Mouse (Mus musculus) stomach, postnatal 0 days (tissue): ENCODE data around the gene Myt1l. TPM values are rescaled to one million over a fixed set of nuclear protein-coding genes. Genes with fewer than 3 reads are reported as not detected.

Experiments used
- ATAC-seq: fragments of 200-750 bp; cut with Nextera tagmentation; 2 replicates; pipeline ENCODE4 v1.8.0; 2017; ENCODE audit not compliant: low FRiP score, low TSS enrichment
- DNase-seq: peaks from one replicate; pipeline ENCODE4 v3.0.0-alpha.2; 2016; ENCODE audit warnings: low spot score
- H3K27ac ChIP-seq: fragments of 300-500 bp; sonication (generic); replicated peaks from 2 replicates; pipeline ENCODE4 v1.5.1; 2014; ENCODE audit warnings: mild to moderate bottlenecking, control low read depth
- H3K27me3 ChIP-seq: fragments of 300-500 bp; sonication (generic); 2 replicates; pipeline ENCODE4 v1.6.1; 2014; ENCODE audit warnings: low read length; ENCODE audit not compliant: control insufficient read depth, insufficient read depth
- H3K36me3 ChIP-seq: fragments of 300-500 bp; sonication (generic); 2 replicates; pipeline ENCODE4 v1.6.1; 2014; ENCODE audit warnings: low read length, mixed read lengths; ENCODE audit not compliant: control insufficient read depth, insufficient read depth
- H3K4me1 ChIP-seq: fragments of 300-500 bp; sonication (generic); replicated peaks from 2 replicates; pipeline ENCODE4 v1.6.1; 2014; ENCODE audit warnings: antibody characterized with exemption; ENCODE audit not compliant: control insufficient read depth, insufficient read depth
- H3K4me2 ChIP-seq: fragments of 300-500 bp; sonication (generic); replicated peaks from 2 replicates; pipeline ENCODE4 v1.6.1; 2014; ENCODE audit warnings: low read depth, mild to moderate bottlenecking, control low read depth, moderate library complexity
- H3K4me3 ChIP-seq: fragments of 300-500 bp; sonication (generic); 2 replicates; pipeline ENCODE4 v1.5.1; 2014; ENCODE audit warnings: low read depth, low read length, control low read depth
- H3K9ac ChIP-seq: fragments of 300-500 bp; sonication (generic); 2 replicates; pipeline ENCODE4 v1.6.1; 2014; ENCODE audit warnings: mild to moderate bottlenecking, low read length, control low read depth, mixed read lengths
- H3K9me3 ChIP-seq: fragments of 300-500 bp; sonication (generic); 2 replicates; pipeline ENCODE4 v1.6.1; 2016; ENCODE audit warnings: low read length; ENCODE audit not compliant: control insufficient read depth
- CTCF ChIP-seq: IDR thresholded peaks from 2 replicates; pipeline ENCODE4 v1.5.1; 2016; ENCODE audit warnings: antibody characterized with exemption, low read depth, mild to moderate bottlenecking, moderate library complexity
- EP300 ChIP-seq: optimal IDR thresholded peaks from 2 replicates; pipeline ENCODE3; 2016; ENCODE audit warnings: antibody characterized with exemption
- WGBS: fragments of 180-500 bp; shearing (Covaris S2); extraction: QIAGEN DNeasy Blood & Tissue Kit; methylation state at CpG from one replicate; pipeline ENCODE4 v1.1.7; 2014; 5-methylcytosine and 5-hydroxymethylcytosine counted together
- polyA plus RNA-seq: library from polyadenylated mRNA; unstranded; fragments of >200 nt; fragmentation: Nextera tagmentation; extraction: Ambion mirVana; gene quantifications from 2 replicates; pipeline ENCODE4 v1.2.1, GENCODE M21; 2015

Myt1l gene
- polyA plus RNA-seq, 1 experiment from 2014 or later, result 0.76 TPM

DNA sequence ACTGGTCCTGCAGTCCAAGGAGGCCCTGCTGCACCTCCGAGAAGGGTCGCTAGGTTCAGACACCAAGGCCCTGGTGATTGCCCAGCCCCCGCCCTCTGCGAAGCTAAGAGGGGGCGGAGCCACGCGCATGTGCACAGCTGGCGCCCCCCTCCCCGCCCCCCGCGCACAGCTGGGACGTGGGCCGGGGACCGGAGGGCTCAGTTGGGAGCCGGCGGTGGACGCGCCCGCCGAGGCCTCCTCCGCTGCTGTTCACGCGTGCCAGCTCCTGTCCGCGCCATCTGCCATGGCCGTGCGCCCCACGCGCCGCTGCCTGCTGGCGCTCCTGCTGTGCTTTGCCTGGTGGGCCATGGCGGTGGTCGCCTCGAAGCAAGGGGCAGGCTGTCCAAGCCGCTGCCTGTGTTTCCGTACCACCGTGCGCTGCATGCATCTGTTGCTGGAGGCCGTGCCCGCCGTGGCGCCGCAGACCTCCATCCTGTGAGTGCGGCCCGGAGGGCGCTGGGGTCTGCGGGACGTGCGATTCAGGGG is 409.7 kb downstream of the Myt1l start:
- H3K4me2 ChIP-seq, result peak overlapping the region; percentile 76
- TF ChIP-seq EP300 (no peak), CTCF (no peak)
- under 1% methylated on average over 41 of the region's 49 CpGs for WGBS
- DNase-seq, result peak; percentile 55
- peak overlapping the region; percentile 91 for H3K27ac ChIP-seq
- H3K4me1 ChIP-seq, result no peaks in the 10 kb centered on the region
- no peaks in the 10 kb centered on the region for H3K27me3 ChIP-seq
- no peaks in the 10 kb centered on the region for H3K36me3 ChIP-seq
- no peaks in the 10 kb centered on the region for H3K9me3 ChIP-seq
- peak overlapping the region; percentile 69 for H3K4me3 ChIP-seq
- ATAC-seq, result peak; percentile 73; the same call in 1 of the 2 replicates
- H3K9ac ChIP-seq, result peak overlapping the region; percentile 80

DNA sequence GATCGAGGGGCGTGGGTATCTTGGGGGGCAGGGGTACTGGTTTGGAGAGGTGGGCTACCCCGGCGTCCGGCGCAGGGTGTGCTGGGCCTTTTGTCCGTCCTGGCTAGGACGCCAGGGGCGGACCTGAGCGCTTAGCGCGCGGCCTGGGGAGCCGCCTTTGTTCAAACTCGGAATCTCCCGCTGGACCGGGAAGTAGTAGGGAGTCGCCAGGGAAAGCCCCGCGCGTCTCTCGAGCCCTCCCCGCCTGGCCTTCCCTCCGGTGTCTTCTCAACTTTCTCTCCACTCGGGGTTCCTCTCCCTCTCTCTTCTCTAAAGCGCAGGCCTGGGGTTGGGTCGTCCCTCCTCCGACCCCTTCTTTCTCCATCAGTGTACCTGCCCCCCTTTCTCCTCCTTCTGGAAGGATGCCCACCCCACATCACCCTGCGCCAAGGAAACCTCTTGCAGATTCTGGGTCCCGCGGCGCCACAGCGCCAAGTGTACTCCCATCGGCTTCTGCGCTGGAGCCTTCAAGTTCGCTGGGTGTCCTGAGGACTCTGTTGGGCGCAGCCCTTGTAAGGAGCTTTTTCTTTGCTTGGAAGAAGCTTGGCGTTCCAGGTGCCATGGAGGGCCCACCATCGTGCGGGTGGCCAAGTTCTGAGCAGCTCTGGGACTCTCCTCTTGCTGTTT is 410.3 kb downstream of the Myt1l start:
- H3K9me3 ChIP-seq, result no peaks in the 10 kb centered on the region
- H3K9ac ChIP-seq, result peak overlapping the region; percentile 80
- ATAC-seq (peak; percentile 80), DNase-seq (peak; percentile 64)
- TF ChIP-seq EP300 (no peak), CTCF (peak; percentile 43)
- H3K4me3 ChIP-seq, result peak overlapping the region; percentile 69
- H3K4me1 ChIP-seq, result no peaks in the 10 kb centered on the region
- under 1% methylated on average over 40 of the region's 40 CpGs for WGBS
- no peaks in the 10 kb centered on the region for H3K27me3 ChIP-seq
- peak overlapping the region; percentile 76 for H3K4me2 ChIP-seq
- H3K27ac ChIP-seq, result peak overlapping the region; percentile 91
- no peaks in the 10 kb centered on the region for H3K36me3 ChIP-seq

DNA sequence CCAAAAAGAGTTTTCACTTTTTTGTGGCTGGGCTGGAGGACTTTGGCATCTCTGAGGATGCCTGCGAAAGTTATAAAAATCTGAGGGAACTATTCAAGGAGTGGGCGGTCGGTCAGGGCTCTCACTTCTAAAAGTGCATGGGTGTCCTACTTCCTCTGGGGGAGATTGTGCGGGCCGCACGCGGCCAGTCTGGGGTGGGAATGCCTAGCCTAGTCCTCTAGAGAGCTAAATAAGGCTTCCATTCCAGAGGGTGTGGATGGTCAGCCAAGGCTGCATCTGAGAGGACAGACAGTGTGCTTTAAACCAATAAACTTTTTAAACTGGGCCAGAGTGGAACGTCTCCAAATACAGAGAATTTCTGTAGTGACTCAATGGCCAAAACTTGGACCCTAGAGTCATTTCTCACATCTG is 411.1 kb downstream of the Myt1l start:
- H3K4me1 ChIP-seq, result no peaks in the 10 kb centered on the region
- H3K27ac ChIP-seq, result peak overlapping the region; percentile 91
- H3K36me3 ChIP-seq, result no peaks in the 10 kb centered on the region
- H3K27me3 ChIP-seq, result no peaks in the 10 kb centered on the region
- H3K9ac ChIP-seq, result peak overlapping the region; percentile 80
- no peaks in the 10 kb centered on the region for H3K9me3 ChIP-seq
- peak overlapping the region; percentile 76 for H3K4me2 ChIP-seq
- ATAC-seq (no peak), DNase-seq (no peak)
- 27% methylated on average over 8 of the region's 8 CpGs for WGBS
- peak overlapping the region; percentile 69 for H3K4me3 ChIP-seq
- TF ChIP-seq EP300 (no peak), CTCF (no peak)

DNA sequence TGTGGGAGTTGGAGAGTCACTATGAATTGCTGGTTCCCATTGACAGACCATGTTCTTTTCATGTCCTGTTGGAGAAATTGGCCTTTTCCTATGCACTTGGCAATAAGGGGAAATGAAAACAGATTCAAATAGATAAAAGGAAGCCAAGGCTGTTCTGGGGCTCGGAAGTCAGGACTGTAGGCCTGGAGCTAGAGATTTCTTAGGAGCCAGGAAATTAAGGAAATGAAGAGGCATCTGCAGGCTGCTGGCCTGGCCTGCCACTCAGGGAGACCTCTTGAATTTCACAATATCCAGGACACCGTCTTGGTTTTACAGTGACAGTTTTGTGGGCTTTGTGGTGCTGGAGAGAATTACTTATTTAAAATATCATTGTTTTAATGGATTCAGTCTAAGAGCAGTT is 414.3 kb downstream of the Myt1l start:
- Histone ChIP-seq H3K27ac (no peak overlapping the region), H3K4me2 (no peak overlapping the region), H3K27me3 (no peaks in the 10 kb centered on the region), H3K4me1 (no peaks in the 10 kb centered on the region), H3K9me3 (no peaks in the 10 kb centered on the region), H3K4me3 (no peak overlapping the region), H3K9ac (no peak overlapping the region), H3K36me3 (no peaks in the 10 kb centered on the region)
- no peak for DNase-seq
- no peak for TF ChIP-seq CTCF
- TF ChIP-seq EP300, result no peak
- no peak for ATAC-seq
- 75% methylated on average over 2 of the region's 2 CpGs for WGBS

DNA sequence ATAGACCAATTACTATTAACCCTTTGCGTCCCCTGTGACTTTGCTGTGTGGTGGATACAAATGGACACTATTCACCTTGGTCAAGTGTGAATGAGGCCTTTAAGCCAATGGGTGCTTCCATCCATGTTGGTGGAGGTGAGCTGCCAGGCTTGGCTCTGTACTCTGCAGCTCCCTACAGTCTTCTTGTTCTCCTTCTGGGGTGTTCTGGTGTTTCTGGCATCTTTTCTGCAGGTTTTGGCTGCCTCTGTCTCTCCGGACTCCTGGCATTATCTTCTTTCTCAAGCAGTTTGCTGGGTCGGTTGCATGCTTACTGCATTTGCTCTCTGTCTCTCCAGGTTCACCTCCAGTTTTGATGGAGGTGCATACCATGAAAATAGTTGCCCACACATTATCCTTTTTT is 416.5 kb downstream of the Myt1l start:
- DNase-seq (no peak), ATAC-seq (no peak)
- WGBS, result 78% methylated on average over 3 of the region's 3 CpGs
- Histone ChIP-seq H3K4me3 (no peak overlapping the region), H3K4me1 (no peaks in the 10 kb centered on the region), H3K9ac (no peak overlapping the region), H3K27ac (no peak overlapping the region), H3K4me2 (no peak overlapping the region), H3K36me3 (no peaks in the 10 kb centered on the region), H3K9me3 (no peaks in the 10 kb centered on the region), H3K27me3 (no peaks in the 10 kb centered on the region)
- no peak for TF ChIP-seq EP300
- no peak for TF ChIP-seq CTCF

DNA sequence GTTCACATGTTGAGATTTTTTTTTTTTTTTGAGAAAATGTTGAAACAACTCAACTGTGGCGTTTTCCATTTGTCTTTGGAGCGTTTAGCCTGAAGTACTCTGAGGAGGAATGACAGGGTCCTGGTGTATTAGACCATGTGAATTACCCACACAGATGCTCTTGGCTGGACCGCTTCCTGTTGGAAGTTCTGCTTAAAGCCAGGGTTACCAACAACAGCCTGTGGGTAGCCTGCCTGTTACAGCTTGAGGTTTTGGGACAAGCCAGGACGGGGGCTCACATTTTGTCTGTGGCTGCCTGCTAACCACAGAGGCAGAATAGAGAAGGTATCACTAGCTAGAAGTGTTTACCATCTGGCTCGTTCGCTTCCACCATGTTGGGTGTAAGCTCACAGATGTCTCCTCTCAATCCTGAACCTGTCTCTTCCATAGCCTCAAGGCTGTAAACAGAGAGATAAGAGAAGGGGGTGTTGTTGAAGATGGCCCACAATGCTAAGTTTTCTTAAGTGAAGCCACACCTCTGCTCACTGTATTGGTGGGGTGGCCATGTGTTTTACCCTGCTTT is 417.1 kb downstream of the Myt1l start:
- Histone ChIP-seq H3K4me3 (no peak overlapping the region), H3K9ac (no peak overlapping the region), H3K4me2 (no peak overlapping the region), H3K27ac (no peak overlapping the region; the same call in 1 of the 2 replicates), H3K9me3 (no peaks in the 10 kb centered on the region), H3K4me1 (no peaks in the 10 kb centered on the region), H3K27me3 (no peaks in the 10 kb centered on the region), H3K36me3 (no peaks in the 10 kb centered on the region)
- no peak for ATAC-seq
- DNase-seq, result no peak
- 59% methylated on average over 6 of the region's 6 CpGs for WGBS
- TF ChIP-seq CTCF (no peak), EP300 (no peak)
